Mouse (Mus musculus) C2C12 (cell line): ENCODE data around the gene Shcbp1l. TPM values are rescaled to one million over a fixed set of nuclear protein-coding genes. Genes with fewer than 3 reads are reported as not detected.
"Not testable (repeated sequence)": the region's sequence is repeated elsewhere in the genome, so short reads cannot be mapped to it uniquely, and the experiment has no call there.

Experiments used
- H3K27me3 ChIP-seq: one replicate; pipeline ENCODE4 v1.6.1; 2011; ENCODE audit not compliant: control insufficient read depth, insufficient read depth, insufficient read length
- H3K36me3 ChIP-seq: one replicate; pipeline ENCODE4 v1.6.1; 2011; ENCODE audit not compliant: control insufficient read depth, insufficient read depth
- H3K4me3 ChIP-seq: one replicate; pipeline ENCODE4 v1.5.1; 2011; ENCODE audit warnings: mild to moderate bottlenecking, control low read depth; ENCODE audit not compliant: poor library complexity, insufficient read depth, severe bottlenecking
- H3K79me2 ChIP-seq: one replicate; pipeline ENCODE4 v1.6.1; 2011; ENCODE audit not compliant: control insufficient read depth, insufficient read depth
- H3K79me3 ChIP-seq: one replicate; pipeline ENCODE4 v1.6.1; 2011; ENCODE audit warnings: low read depth, control low read depth
- H3ac ChIP-seq: one replicate; pipeline ENCODE3; 2011; ENCODE audit warnings: low read depth; ENCODE audit not compliant: control insufficient read depth, insufficient read length
- CEBPB ChIP-seq: IDR thresholded peaks from one replicate; pipeline ENCODE4 v1.6.1; 2011; ENCODE audit warnings: low read depth, mild to moderate bottlenecking, control low read depth, moderate library complexity
- CTCF ChIP-seq: IDR thresholded peaks from one replicate; pipeline ENCODE4 v1.5.1; 2011; ENCODE audit not compliant: control insufficient read depth, insufficient read depth, insufficient read length
- FOSL1 ChIP-seq: IDR thresholded peaks from one replicate; pipeline ENCODE4 v1.8.0; 2011; ENCODE audit warnings: mild to moderate bottlenecking, low read length; ENCODE audit not compliant: poor library complexity, insufficient read depth, severe bottlenecking
- MAX ChIP-seq: IDR thresholded peaks from one replicate; pipeline ENCODE4 v1.6.1; 2011; ENCODE audit warnings: mild to moderate bottlenecking, control low read depth
- MYOD1 ChIP-seq: IDR thresholded peaks from one replicate; pipeline ENCODE4 v1.6.1; 2011; ENCODE audit warnings: low read depth; ENCODE audit not compliant: control insufficient read depth, insufficient read length
- MYOG ChIP-seq: IDR thresholded peaks from one replicate; pipeline ENCODE4 v1.6.1; 2011; ENCODE audit not compliant: control insufficient read depth, insufficient read length; ENCODE audit errors: extremely low read depth
- USF1 ChIP-seq: IDR thresholded peaks from one replicate; pipeline ENCODE4 v1.6.1; 2011; ENCODE audit warnings: low read depth, mild to moderate bottlenecking, control low read depth, moderate library complexity
- polyA plus RNA-seq: library from polyadenylated mRNA; unstranded; fragments of >200 nt; fragmentation: generic; extraction: Trizol; gene quantifications from one replicate; pipeline ENCODE4 v1.2.1, GENCODE M21; 2012; ENCODE audit warnings: missing spikeins

Gene Shcbp1l
- polyA plus RNA-seq, 1 experiment, result 0.08 TPM

GRCm38 (mm10) chr1:153414114-153414723 lies 10.7 kb upstream of the Shcbp1l start:
- not testable (repeated sequence) for H3K79me3 ChIP-seq, H3K79me2 ChIP-seq, H3ac ChIP-seq, H3K36me3 ChIP-seq, H3K4me3 ChIP-seq, H3K27me3 ChIP-seq

- TF ChIP-seq MYOD1 (no peak), MAX (no peak), USF1 (no peak), FOSL1 (no peak), MYOG (no peak), CEBPB (no peak), CTCF (no peak)
- H3K79me3 ChIP-seq, result no peaks in the 10 kb centered on the region
- no peaks in the 10 kb centered on the region for H3K79me2 ChIP-seq
Measured at GRCm38 (mm10) chr1:153414962-153415361, 10.0 kb upstream of the Shcbp1l start.

GRCm38 (mm10) chr1:153415742-153416141 lies 9.2 kb upstream of the Shcbp1l start:
- not testable (repeated sequence) for H3K79me3 ChIP-seq, H3ac ChIP-seq, H3K79me2 ChIP-seq, H3K4me3 ChIP-seq, H3K36me3 ChIP-seq, H3K27me3 ChIP-seq

More at GRCm38 (mm10) chr1:153414962-153415361, 10.0 kb upstream of the Shcbp1l start:
- Histone ChIP-seq H3K4me3 (no peak overlapping the region), H3K36me3 (no peaks in the 10 kb centered on the region), H3ac (no peak overlapping the region), H3K27me3 (no peaks in the 10 kb centered on the region)

- not testable (repeated sequence) for H3K27me3 ChIP-seq, H3K79me3 ChIP-seq, H3K79me2 ChIP-seq, H3ac ChIP-seq, H3K36me3 ChIP-seq, H3K4me3 ChIP-seq
Measured at GRCm38 (mm10) chr1:153416271-153416832, 8.6 kb upstream of the Shcbp1l start.

GRCm38 (mm10) chr1:153417805-153418204 lies 7.2 kb upstream of the Shcbp1l start:
- H3ac ChIP-seq, H3K79me3 ChIP-seq, H3K36me3 ChIP-seq, H3K4me3 ChIP-seq, H3K27me3 ChIP-seq, H3K79me2 ChIP-seq: not testable (repeated sequence)

- H3K27me3 ChIP-seq, result peaks cover 5% of the 10 kb centered on the region
- H3K79me2 ChIP-seq, result no peaks in the 10 kb centered on the region
- no peaks in the 10 kb centered on the region for H3K36me3 ChIP-seq
- H3ac ChIP-seq, result no peak overlapping the region
- H3K4me3 ChIP-seq, result no peak overlapping the region
- H3K79me3 ChIP-seq, result no peaks in the 10 kb centered on the region
- TF ChIP-seq MYOD1 (no peak), CEBPB (no peak), USF1 (no peak), MYOG (no peak), FOSL1 (no peak)
Measured at GRCm38 (mm10) chr1:153424271-153424670, 691 bp upstream of the Shcbp1l start.

GRCm38 (mm10) chr1:153431158-153431557 lies 6.2 kb downstream of the Shcbp1l start:
- Histone ChIP-seq H3K79me2 (no peaks in the 10 kb centered on the region), H3K4me3 (no peak overlapping the region), H3K36me3 (no peaks in the 10 kb centered on the region), H3K27me3 (peaks cover 5% of the 10 kb centered on the region), H3ac (no peak overlapping the region), H3K79me3 (no peaks in the 10 kb centered on the region)
- TF ChIP-seq MYOG (no peak), USF1 (no peak), CEBPB (no peak), MAX (no peak), CTCF (no peak), FOSL1 (no peak), MYOD1 (no peak)
